Mouse (Mus musculus) midbrain, embryonic 15.5 days (tissue): ENCODE measurements around the gene Phactr1. TPM values are rescaled to one million over a fixed set of nuclear protein-coding genes. Genes with fewer than 3 reads are reported as not detected.

Source experiments
- ATAC-seq: fragments of 200-750 bp; cut with Nextera tagmentation; replicated peaks from 2 replicates; pipeline ENCODE4 v1.8.0; 2017; ENCODE audit warnings: moderate TSS enrichment
- H3K27ac ChIP-seq: fragments of 300-500 bp; sonication (generic); 2 replicates; pipeline ENCODE4 v1.5.1; 2015; ENCODE audit warnings: mild to moderate bottlenecking, inconsistent platforms
- H3K27me3 ChIP-seq: fragments of 300-500 bp; sonication (generic); replicated peaks from 2 replicates; pipeline ENCODE4 v1.6.1; 2015; ENCODE audit warnings: inconsistent platforms
- H3K36me3 ChIP-seq: fragments of 300-500 bp; sonication (generic); replicated peaks from 2 replicates; pipeline ENCODE4 v1.6.1; 2015; ENCODE audit warnings: inconsistent platforms
- H3K4me1 ChIP-seq: fragments of 300-500 bp; sonication (generic); 2 replicates; pipeline ENCODE4 v1.6.1; 2015; ENCODE audit warnings: inconsistent platforms
- H3K4me2 ChIP-seq: fragments of 300-500 bp; sonication (generic); 2 replicates; pipeline ENCODE4 v1.6.1; 2015; ENCODE audit warnings: inconsistent platforms, mild to moderate bottlenecking, moderate library complexity
- H3K4me3 ChIP-seq: fragments of 300-500 bp; sonication (generic); 2 replicates; pipeline ENCODE4 v1.5.1; 2015; ENCODE audit warnings: mild to moderate bottlenecking, inconsistent platforms
- H3K9ac ChIP-seq: fragments of 300-500 bp; sonication (generic); 2 replicates; pipeline ENCODE4 v1.6.1; 2015; ENCODE audit warnings: mild to moderate bottlenecking, inconsistent platforms
- H3K9me3 ChIP-seq: fragments of 300-500 bp; sonication (generic); 2 replicates; pipeline ENCODE4 v1.6.1; 2016; ENCODE audit warnings: inconsistent platforms
- WGBS: fragments of 180-500 bp; shearing (Covaris S2); methylation state at CpG from one replicate; pipeline ENCODE4 v1.1.7; 2015; ENCODE audit warnings: mixed read lengths; 5-methylcytosine and 5-hydroxymethylcytosine counted together
- polyA plus RNA-seq: library from polyadenylated mRNA; unstranded; fragments of >200 nt; fragmentation: Nextera tagmentation; extraction: Ambion mirVana; gene quantifications from 2 replicates; pipeline ENCODE4 v1.2.1, GENCODE M21; 2015

The Phactr1 gene
- polyA plus RNA-seq, 1 experiment from 2014 or later = 62.1 TPM

- H3K9ac ChIP-seq = no peak overlapping the region
- no peak overlapping the region for H3K4me3 ChIP-seq
- H3K27me3 ChIP-seq = no peaks in the 10 kb centered on the region
- ATAC-seq = no peak
- WGBS = 87% methylated on average over 6 of the region's 6 CpGs
- no peaks in the 10 kb centered on the region for H3K4me1 ChIP-seq
- no peaks in the 10 kb centered on the region for H3K9me3 ChIP-seq
- H3K36me3 ChIP-seq = peaks cover 3% of the 10 kb centered on the region
- no peak overlapping the region for H3K4me2 ChIP-seq
- H3K27ac ChIP-seq = no peak overlapping the region
Measured at GRCm38 (mm10) chr13:43130161-43130560, 449.7 kb downstream of the Phactr1 start.

- Histone ChIP-seq H3K9me3 (no peaks in the 10 kb centered on the region), H3K27me3 (no peaks in the 10 kb centered on the region), H3K4me1 (no peaks in the 10 kb centered on the region), H3K27ac (0 out of 2 replicates have a peak overlapping the region, but pooled peaks have one; percentile 29), H3K9ac (no peak overlapping the region), H3K4me2 (no peak overlapping the region), H3K4me3 (no peak overlapping the region), H3K36me3 (peaks cover 3% of the 10 kb centered on the region)
- WGBS = 65% methylated on average over 10 of the region's 10 CpGs
- no peak for ATAC-seq
Measured at GRCm38 (mm10) chr13:43131741-43132191, 451.3 kb downstream of the Phactr1 start.

GRCm38 (mm10) chr13:43132859-43133258 is 452.4 kb downstream of the Phactr1 start:
- WGBS = 68% methylated on average over 9 of the region's 9 CpGs
- Histone ChIP-seq H3K27me3 (no peaks in the 10 kb centered on the region), H3K9ac (no peak overlapping the region), H3K4me3 (no peak overlapping the region), H3K27ac (no peak overlapping the region), H3K4me1 (no peaks in the 10 kb centered on the region), H3K4me2 (no peak overlapping the region), H3K9me3 (no peaks in the 10 kb centered on the region), H3K36me3 (peaks cover 3% of the 10 kb centered on the region)
- no peak for ATAC-seq

- Histone ChIP-seq H3K9ac (no peak overlapping the region), H3K27me3 (no peaks in the 10 kb centered on the region), H3K36me3 (peaks cover 3% of the 10 kb centered on the region), H3K4me2 (no peak overlapping the region), H3K27ac (no peak overlapping the region), H3K4me3 (no peak overlapping the region), H3K4me1 (no peaks in the 10 kb centered on the region), H3K9me3 (no peaks in the 10 kb centered on the region)
- 72% methylated on average over 7 of the region's 7 CpGs for WGBS
- ATAC-seq = no peak
Measured at GRCm38 (mm10) chr13:43133400-43133799, 453.0 kb downstream of the Phactr1 start.

- Histone ChIP-seq H3K36me3 (peaks cover 3% of the 10 kb centered on the region), H3K27ac (no peak overlapping the region), H3K4me3 (no peak overlapping the region), H3K4me2 (no peak overlapping the region), H3K9ac (no peak overlapping the region), H3K27me3 (no peaks in the 10 kb centered on the region), H3K4me1 (no peaks in the 10 kb centered on the region), H3K9me3 (no peaks in the 10 kb centered on the region)
- WGBS = 76% methylated on average over 4 of the region's 4 CpGs
- ATAC-seq = no peak
Measured at GRCm38 (mm10) chr13:43134468-43134867, 454.0 kb downstream of the Phactr1 start.

GRCm38 (mm10) chr13:43144720-43145418 is 464.4 kb downstream of the Phactr1 start:
- 80% methylated on average over 7 of the region's 7 CpGs for WGBS
- ATAC-seq = no peak

GRCm38 (mm10) chr13:43146515-43147258 is 466.3 kb downstream of the Phactr1 start:
- no peaks in the 10 kb centered on the region for H3K9me3 ChIP-seq
- ATAC-seq = no peak
- no peak overlapping the region for H3K4me2 ChIP-seq
- no peaks in the 10 kb centered on the region for H3K4me1 ChIP-seq
- no peak overlapping the region for H3K27ac ChIP-seq
- no peaks in the 10 kb centered on the region for H3K27me3 ChIP-seq
- H3K36me3 ChIP-seq = 0 out of 2 replicates have a peak, but pooled peaks cover 2% of the 10 kb centered on the region
- no peak overlapping the region for H3K4me3 ChIP-seq
- H3K9ac ChIP-seq = no peak overlapping the region
- WGBS = 66% methylated on average over 8 of the region's 8 CpGs

More at GRCm38 (mm10) chr13:43144720-43145418, 464.4 kb downstream of the Phactr1 start:
- Histone ChIP-seq H3K27me3 (no peaks in the 10 kb centered on the region), H3K4me2 (no peak overlapping the region), H3K9me3 (no peaks in the 10 kb centered on the region), H3K36me3 (no peaks in the 10 kb centered on the region), H3K9ac (no peak overlapping the region), H3K4me1 (no peaks in the 10 kb centered on the region), H3K4me3 (no peak overlapping the region), H3K27ac (no peak overlapping the region)

- H3K9ac ChIP-seq = no peak overlapping the region
- ATAC-seq = no peak
- H3K4me1 ChIP-seq = no peaks in the 10 kb centered on the region
- 90% methylated on average over 4 of the region's 4 CpGs for WGBS
- H3K27ac ChIP-seq = no peak overlapping the region
- no peaks in the 10 kb centered on the region for H3K27me3 ChIP-seq
- H3K36me3 ChIP-seq = peaks cover 3% of the 10 kb centered on the region; the same call in 1 of the 2 replicates
- no peak overlapping the region for H3K4me3 ChIP-seq
- no peaks in the 10 kb centered on the region for H3K9me3 ChIP-seq
- H3K4me2 ChIP-seq = no peak overlapping the region
Measured at GRCm38 (mm10) chr13:43148692-43149091, 468.3 kb downstream of the Phactr1 start.

- Histone ChIP-seq H3K4me1 (no peaks in the 10 kb centered on the region), H3K27me3 (no peaks in the 10 kb centered on the region), H3K9ac (no peak overlapping the region), H3K4me3 (no peak overlapping the region), H3K9me3 (no peaks in the 10 kb centered on the region), H3K27ac (no peak overlapping the region), H3K4me2 (no peak overlapping the region), H3K36me3 (peaks cover 3% of the 10 kb centered on the region; the same call in 1 of the 2 replicates)
- 85% methylated on average over 3 of the region's 3 CpGs for WGBS
- no peak for ATAC-seq
Measured at GRCm38 (mm10) chr13:43149661-43150060, 469.2 kb downstream of the Phactr1 start.

GRCm38 (mm10) chr13:43152005-43152520 is 471.6 kb downstream of the Phactr1 start:
- Histone ChIP-seq H3K4me1 (no peaks in the 10 kb centered on the region), H3K9me3 (no peaks in the 10 kb centered on the region), H3K27ac (no peak overlapping the region), H3K4me3 (no peak overlapping the region), H3K36me3 (peaks cover 7% of the 10 kb centered on the region; the same call in 1 of the 2 replicates), H3K9ac (no peak overlapping the region), H3K4me2 (no peak overlapping the region), H3K27me3 (no peaks in the 10 kb centered on the region)
- 87% methylated on average over 14 of the region's 14 CpGs for WGBS
- no peak for ATAC-seq

- Histone ChIP-seq H3K9ac (no peak overlapping the region), H3K4me3 (no peak overlapping the region), H3K4me1 (no peaks in the 10 kb centered on the region), H3K27ac (no peak overlapping the region), H3K27me3 (no peaks in the 10 kb centered on the region), H3K4me2 (no peak overlapping the region), H3K9me3 (no peaks in the 10 kb centered on the region), H3K36me3 (peaks cover 4% of the 10 kb centered on the region; the same call in 1 of the 2 replicates)
- 31% methylated on average over 5 of the region's 5 CpGs for WGBS
- no peak for ATAC-seq
Measured at GRCm38 (mm10) chr13:43157370-43157769, 476.9 kb downstream of the Phactr1 start.

- 72% methylated on average over 5 of the region's 5 CpGs for WGBS
- Histone ChIP-seq H3K27ac (no peak overlapping the region), H3K4me2 (no peak overlapping the region), H3K9me3 (no peaks in the 10 kb centered on the region), H3K4me3 (no peak overlapping the region), H3K27me3 (no peaks in the 10 kb centered on the region), H3K4me1 (no peaks in the 10 kb centered on the region), H3K9ac (no peak overlapping the region), H3K36me3 (peaks cover 5% of the 10 kb centered on the region; the same call in 1 of the 2 replicates)
- no peak for ATAC-seq
Measured at GRCm38 (mm10) chr13:43158281-43158680, 477.9 kb downstream of the Phactr1 start.
